Mouse (Mus musculus) heart, adult 2 months (tissue): ENCODE data around the gene Map7. TPM values are rescaled to one million over a fixed set of nuclear protein-coding genes. Genes with fewer than 3 reads are reported as not detected.

Experiments used
- DNase-seq, 2 experiments: peaks; one replicate each; pipeline ENCODE4 v3.0.0; 2021
- H3K27ac ChIP-seq: fragments of 200-600 bp; 2 replicates; pipeline ENCODE4 v1.8.1; 2022
- H3K27me3 ChIP-seq: fragments of 200-500 bp; 2 replicates; pipeline ENCODE4 v1.6.1; 2012; ENCODE audit warnings: mild to moderate bottlenecking, low read length, inconsistent platforms, mixed read lengths; ENCODE audit not compliant: control insufficient read depth, insufficient read depth
- H3K36me3 ChIP-seq: fragments of 200-500 bp; 2 replicates; pipeline ENCODE4 v1.6.1; 2012; ENCODE audit warnings: low read length, inconsistent platforms; ENCODE audit not compliant: control insufficient read depth, insufficient read depth
- H3K4me1 ChIP-seq: fragments of 200-500 bp; 2 replicates; pipeline ENCODE4 v1.6.1; 2011; ENCODE audit warnings: low read length; ENCODE audit not compliant: control insufficient read depth, insufficient read depth
- H3K4me3 ChIP-seq: fragments of 200-600 bp; 2 replicates; pipeline ENCODE4 v1.8.1; 2022
- H3K79me2 ChIP-seq: fragments of 200-500 bp; replicated peaks from 2 replicates; pipeline ENCODE4 v1.6.1; 2012; ENCODE audit warnings: mild to moderate bottlenecking, inconsistent platforms, low read length, moderate library complexity, mixed read lengths; ENCODE audit not compliant: control insufficient read depth, insufficient read depth
- H3K9ac ChIP-seq: fragments of 200-500 bp; 2 replicates; pipeline ENCODE4 v1.6.1; 2012; ENCODE audit warnings: low read depth, mild to moderate bottlenecking, control low read depth, inconsistent platforms, low read length, mixed read lengths
- CTCF ChIP-seq: fragments of 200-600 bp; IDR thresholded peaks from 2 replicates; pipeline ENCODE4 v1.8.1; 2022; ENCODE audit warnings: antibody characterized with exemption, mild to moderate bottlenecking, moderate library complexity
- EP300 ChIP-seq: fragments of 200-500 bp; IDR thresholded peaks from 2 replicates; pipeline ENCODE4 v1.6.1; 2011; ENCODE audit warnings: low read depth, low read length, control low read depth; ENCODE audit not compliant: insufficient read depth
- POLR2A ChIP-seq: fragments of 200-500 bp; IDR thresholded peaks from 2 replicates; pipeline ENCODE4 v1.6.1; 2011; ENCODE audit warnings: mild to moderate bottlenecking, low read depth, low read length, control low read depth; ENCODE audit not compliant: insufficient read depth
- WGBS: fragments of 180-500 bp; shearing (Covaris S2); methylation state at CpG from one replicate; pipeline ENCODE4 v1.1.7; 2018; 5-methylcytosine and 5-hydroxymethylcytosine counted together
- intact Hi-C: fragments of 180-260 bp; cut with DNase I; formaldehyde crosslinking; loops from one replicate; pipeline ENCODE4 v1.15.1; 2025
- polyA plus RNA-seq: library from polyadenylated mRNA; depleted of rRNA; stranded (reverse); fragments of >200 nt; gene quantifications from 2 replicates; pipeline ENCODE4 v1.2.3, GENCODE M21; 2012
- total RNA-seq, 2 experiments: library from RNA; stranded (reverse); gene quantifications; 2 replicates each; pipeline ENCODE4 v1.2.3; 2021

Map7 gene
- total and polyA plus RNA-seq, 3 experiments, result 6.6 to 19.3 (median 17.9) TPM

DNA sequence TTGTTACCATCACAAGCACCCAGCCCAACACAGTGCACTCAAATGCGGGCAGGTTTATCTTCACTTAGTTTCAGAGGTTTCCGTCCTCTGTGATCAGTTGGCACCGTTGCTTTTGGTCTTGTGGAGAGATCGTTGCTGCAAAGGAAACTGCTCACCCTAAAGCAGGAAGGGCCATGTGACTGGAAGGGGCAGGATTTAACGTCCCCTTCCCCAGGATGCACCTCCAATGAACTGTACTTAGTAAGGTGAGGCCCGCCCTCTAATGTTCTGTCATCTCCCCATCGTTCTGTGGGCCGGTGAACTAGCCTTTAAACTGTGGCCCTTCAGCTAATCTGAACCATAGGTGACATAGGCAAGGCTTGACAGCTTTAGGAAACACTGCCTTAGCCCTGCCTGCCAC, 71.3 kb downstream of the Map7 start:
- Histone ChIP-seq H3K27ac (no peak overlapping the region), H3K9ac (no peak overlapping the region), H3K4me3 (no peak overlapping the region), H3K36me3 (no peaks in the 10 kb centered on the region), H3K27me3 (no peaks in the 10 kb centered on the region), H3K79me2 (no peaks in the 10 kb centered on the region), H3K4me1 (peaks cover 1% of the 10 kb centered on the region; the same call in 1 of the 2 replicates)
- no peak for DNase-seq
- intact Hi-C loops, result no loop called here
- TF ChIP-seq EP300, result no peak
- TF ChIP-seq CTCF, result no peak
- 46% methylated on average over 8 of the region's 8 CpGs for WGBS

DNA sequence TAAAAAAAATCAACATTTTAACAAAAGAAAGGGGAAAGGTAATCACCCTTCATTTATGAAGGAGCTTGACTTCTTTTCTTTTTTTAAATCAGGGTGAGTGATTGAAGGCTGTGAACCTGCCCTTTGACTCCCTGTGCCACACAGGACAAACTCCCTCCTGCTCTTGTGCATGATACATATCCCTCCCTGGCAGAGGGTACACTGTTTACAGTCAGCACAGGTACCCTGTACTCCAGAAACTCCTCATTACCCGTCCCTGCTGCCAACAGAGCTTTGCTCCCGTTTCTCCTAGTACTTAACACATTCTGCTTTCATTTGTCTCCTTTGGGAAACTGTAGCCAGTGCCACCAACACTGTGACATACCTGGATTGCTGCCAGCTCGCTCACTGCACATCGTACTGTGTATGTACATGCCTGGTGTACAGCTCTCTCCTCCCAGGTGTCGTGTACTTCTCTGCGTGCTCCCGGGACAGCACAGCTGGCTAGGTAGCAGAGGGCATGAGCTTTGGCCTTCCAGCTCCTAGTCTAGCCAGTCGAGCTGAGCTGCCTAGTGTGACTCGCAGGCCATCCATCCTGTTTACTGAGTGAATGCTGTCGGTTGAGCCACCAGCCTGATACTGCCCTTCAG, 72.3 kb downstream of the Map7 start:
- TF ChIP-seq CTCF, result no peak
- no peak for TF ChIP-seq POLR2A
- no peak for TF ChIP-seq EP300
- no peak for DNase-seq
- Histone ChIP-seq H3K36me3 (no peaks in the 10 kb centered on the region), H3K27me3 (no peaks in the 10 kb centered on the region), H3K9ac (no peak overlapping the region), H3K79me2 (no peaks in the 10 kb centered on the region), H3K4me3 (no peak overlapping the region), H3K4me1 (peaks cover 1% of the 10 kb centered on the region; the same call in 1 of the 2 replicates), H3K27ac (no peak overlapping the region)
- WGBS, result 60% methylated on average over 10 of the region's 10 CpGs
- intact Hi-C loops, result no loop called here

DNA sequence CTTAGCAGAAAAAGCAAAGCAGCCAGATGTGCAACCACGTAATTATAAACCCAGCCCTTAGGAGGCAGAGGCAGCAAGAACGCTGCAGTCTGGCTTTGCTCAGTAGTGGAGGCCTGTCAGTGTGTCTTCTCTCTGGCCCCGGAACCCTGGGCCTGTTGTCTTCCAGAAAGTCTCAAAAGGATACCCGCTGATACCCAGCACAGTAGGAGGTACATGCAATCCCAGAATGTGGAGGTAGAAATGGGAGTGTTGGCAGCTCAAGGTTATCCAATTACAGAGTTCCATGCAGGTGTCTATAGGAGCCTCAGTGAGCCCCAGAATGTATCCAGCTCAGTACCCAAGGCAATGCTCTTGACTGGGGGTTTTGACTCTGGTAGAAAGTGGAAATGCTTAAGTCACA, 73.7 kb downstream of the Map7 start:
- no peak overlapping the region for H3K9ac ChIP-seq
- peaks cover 3% of the 10 kb centered on the region for H3K4me1 ChIP-seq
- intact Hi-C loops, result no loop called here
- no peak for DNase-seq
- no peak for TF ChIP-seq CTCF
- TF ChIP-seq POLR2A, result no peak
- no peak for TF ChIP-seq EP300
- 96% methylated on average over 4 of the region's 4 CpGs for WGBS
- no peaks in the 10 kb centered on the region for H3K27me3 ChIP-seq
- no peaks in the 10 kb centered on the region for H3K36me3 ChIP-seq
- H3K27ac ChIP-seq, result no peak overlapping the region
- no peak overlapping the region for H3K4me3 ChIP-seq
- no peaks in the 10 kb centered on the region for H3K79me2 ChIP-seq

DNA sequence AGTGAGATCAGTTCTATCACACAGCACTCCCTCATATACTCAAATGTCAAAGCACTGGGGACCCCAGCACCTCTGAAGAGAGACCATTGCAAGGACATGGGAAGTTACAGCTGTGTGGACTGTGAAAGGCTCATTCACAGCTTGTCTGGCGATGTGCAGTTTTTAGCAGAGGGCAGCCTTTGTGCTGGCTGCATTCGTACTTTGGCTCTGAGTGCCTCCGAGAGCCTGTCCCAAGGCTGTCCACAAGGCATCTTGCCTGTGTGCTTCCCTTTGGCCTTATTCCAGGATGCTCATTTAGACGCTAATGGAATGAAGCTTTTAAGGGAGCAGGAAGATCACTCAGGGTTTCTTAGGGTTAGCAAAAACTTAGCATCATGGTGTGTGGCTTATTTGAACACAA, 78.5 kb downstream of the Map7 start:
- no peaks in the 10 kb centered on the region for H3K36me3 ChIP-seq
- DNase-seq, result no peak
- WGBS, result 20% methylated on average over 4 of the region's 4 CpGs
- peaks cover 2% of the 10 kb centered on the region for H3K4me1 ChIP-seq
- H3K9ac ChIP-seq, result no peak overlapping the region
- TF ChIP-seq CTCF, result no peak
- TF ChIP-seq POLR2A, result no peak
- no peak for TF ChIP-seq EP300
- H3K4me3 ChIP-seq, result no peak overlapping the region
- H3K79me2 ChIP-seq, result no peaks in the 10 kb centered on the region
- H3K27me3 ChIP-seq, result no peaks in the 10 kb centered on the region
- no peak overlapping the region for H3K27ac ChIP-seq
- intact Hi-C loops, result no loop called here

DNA sequence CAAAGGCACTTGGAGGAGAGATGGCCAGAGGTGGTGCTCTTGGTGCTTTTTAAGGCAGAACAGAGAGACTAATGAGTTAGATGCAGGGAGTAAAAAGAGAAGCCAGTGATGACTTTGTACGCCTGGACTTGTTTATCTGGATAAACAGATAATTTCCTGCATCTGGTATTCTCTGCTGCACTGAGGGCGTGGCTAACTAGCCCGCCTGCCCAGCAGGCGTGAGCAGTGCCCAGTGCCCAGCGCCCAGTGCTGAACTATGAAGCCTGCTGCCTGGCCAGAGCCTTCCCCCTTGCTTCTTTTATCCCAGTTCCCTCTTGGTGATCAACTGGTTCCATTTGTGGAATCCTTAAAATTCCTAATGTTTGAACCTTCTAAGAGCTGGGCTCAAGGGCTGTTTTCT, 81.8 kb downstream of the Map7 start:
- TF ChIP-seq EP300 (no peak), CTCF (no peak), POLR2A (no peak)
- Histone ChIP-seq H3K4me1 (peaks cover 3% of the 10 kb centered on the region), H3K27me3 (no peaks in the 10 kb centered on the region), H3K9ac (no peak overlapping the region), H3K27ac (no peak overlapping the region), H3K79me2 (no peaks in the 10 kb centered on the region), H3K4me3 (no peak overlapping the region), H3K36me3 (no peaks in the 10 kb centered on the region)
- no peak for DNase-seq
- WGBS, result 81% methylated on average over 5 of the region's 5 CpGs
- intact Hi-C loops, result no loop called here

DNA sequence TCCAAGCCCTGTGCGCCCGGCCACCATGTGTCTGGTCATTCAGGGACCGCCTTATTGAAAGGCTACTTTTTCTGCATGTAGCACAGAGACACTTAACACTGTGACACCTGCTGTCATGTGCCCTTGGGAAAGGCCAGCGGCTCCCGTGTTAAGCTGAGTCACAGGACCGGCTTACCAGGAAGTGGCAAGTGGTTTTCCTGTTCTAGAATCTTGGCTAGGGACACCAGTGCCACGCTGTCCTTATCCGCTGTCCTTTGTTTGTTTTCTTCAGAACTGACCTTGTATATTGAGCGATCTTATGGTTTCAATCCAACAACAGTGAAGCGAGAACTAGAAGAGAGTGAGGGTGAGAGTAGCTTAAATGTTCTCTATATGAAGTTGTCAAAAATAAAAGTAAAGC, 85.2 kb downstream of the Map7 start:
- Histone ChIP-seq H3K27ac (no peak overlapping the region), H3K4me1 (peaks cover 1% of the 10 kb centered on the region; the same call in 1 of the 2 replicates), H3K36me3 (no peaks in the 10 kb centered on the region), H3K4me3 (no peak overlapping the region), H3K79me2 (no peaks in the 10 kb centered on the region), H3K9ac (no peak overlapping the region), H3K27me3 (no peaks in the 10 kb centered on the region)
- DNase-seq, result no peak
- no peak for TF ChIP-seq CTCF
- TF ChIP-seq EP300, result no peak
- no peak for TF ChIP-seq POLR2A
- WGBS, result 78% methylated on average over 10 of the region's 10 CpGs
- intact Hi-C loops, result no loop called here
